Mouse (Mus musculus) kidney, adult 2 months (tissue): ENCODE data around the gene Snrnp27. TPM values are rescaled to one million over a fixed set of nuclear protein-coding genes. Genes with fewer than 3 reads are reported as not detected.
A peak's percentile ranks its signal among the peaks of the same experiment; 100 is the strongest.

Experiments used
- DNase-seq: peaks from one replicate; pipeline ENCODE4 v3.0.0; 2021
- H3K27ac ChIP-seq: fragments of 200-500 bp; 2 replicates; pipeline ENCODE4 v1.5.1; 2012; ENCODE audit warnings: low read depth, low read length, control low read depth, inconsistent platforms; ENCODE audit not compliant: insufficient read depth
- H3K27me3 ChIP-seq: fragments of 200-500 bp; replicated peaks from 2 replicates; pipeline ENCODE4 v1.6.1; 2012; ENCODE audit warnings: mild to moderate bottlenecking, moderate library complexity, low read length, inconsistent platforms; ENCODE audit not compliant: control insufficient read depth, insufficient read depth
- H3K36me3 ChIP-seq: fragments of 200-500 bp; 2 replicates; pipeline ENCODE4 v1.6.1; 2012; ENCODE audit warnings: mild to moderate bottlenecking, moderate library complexity, low read length, inconsistent platforms; ENCODE audit not compliant: control insufficient read depth, insufficient read depth
- H3K4me1 ChIP-seq: fragments of 200-500 bp; 2 replicates; pipeline ENCODE4 v1.6.1; 2011; ENCODE audit warnings: low read length; ENCODE audit not compliant: control insufficient read depth, insufficient read depth
- H3K4me3 ChIP-seq: fragments of 200-500 bp; 2 replicates; pipeline ENCODE4 v1.5.1; 2011; ENCODE audit warnings: mild to moderate bottlenecking, low read depth, low read length, control low read depth; ENCODE audit not compliant: insufficient read depth
- CTCF ChIP-seq: fragments of 200-500 bp; conservative IDR thresholded peaks from 2 replicates; pipeline ENCODE4 v1.5.1; 2011; ENCODE audit warnings: low read depth, mild to moderate bottlenecking, control low read depth, low read length, moderate library complexity, mixed read lengths; ENCODE audit not compliant: insufficient read depth, insufficient read length
- POLR2A ChIP-seq: fragments of 200-500 bp; IDR thresholded peaks from one replicate; pipeline ENCODE4 v1.6.1; 2011; ENCODE audit warnings: low read depth, low read length, control low read depth
- WGBS: fragments of 180-500 bp; shearing (Covaris S2); methylation state at CpG from one replicate; pipeline ENCODE4 v1.1.7; 2018; 5-methylcytosine and 5-hydroxymethylcytosine counted together
- polyA plus RNA-seq: library from polyadenylated mRNA; depleted of rRNA; stranded (reverse); fragments of >200 nt; gene quantifications from 2 replicates; pipeline ENCODE4 v1.2.3, GENCODE M21; 2012

The Snrnp27 gene
- polyA plus RNA-seq, 1 experiment: 21.0 TPM

DNA sequence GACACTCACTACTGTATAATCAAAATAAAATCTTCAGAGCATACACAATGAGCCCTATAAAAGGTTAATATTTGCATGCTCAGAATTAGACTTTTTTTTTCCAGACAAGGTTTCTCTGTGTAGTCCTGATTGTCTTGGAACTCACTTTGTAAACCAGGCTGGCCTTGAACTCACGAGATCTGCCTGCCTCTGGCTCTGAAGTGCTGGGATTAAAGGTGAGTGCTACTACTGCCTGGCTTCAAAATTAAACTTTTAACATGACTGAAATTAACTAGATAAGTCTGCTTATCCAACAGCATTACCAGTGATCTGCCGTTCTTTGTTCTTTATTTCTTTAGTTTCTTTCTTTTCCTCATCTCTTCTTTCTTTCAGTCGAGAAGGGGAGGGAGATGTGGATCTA lies 3.0 kb downstream of the Snrnp27 start:
- Histone ChIP-seq H3K4me3 (no peak overlapping the region), H3K4me1 (peaks cover 22% of the 10 kb centered on the region; the same call in 1 of the 2 replicates), H3K27me3 (no peaks in the 10 kb centered on the region), H3K27ac (no peak overlapping the region), H3K36me3 (peaks cover 5% of the 10 kb centered on the region; the same call in 1 of the 2 replicates)
- DNase-seq: no peak
- WGBS: 86% methylated on average over 3 of the region's 3 CpGs
- no peak for TF ChIP-seq POLR2A
- TF ChIP-seq CTCF: no peak

DNA sequence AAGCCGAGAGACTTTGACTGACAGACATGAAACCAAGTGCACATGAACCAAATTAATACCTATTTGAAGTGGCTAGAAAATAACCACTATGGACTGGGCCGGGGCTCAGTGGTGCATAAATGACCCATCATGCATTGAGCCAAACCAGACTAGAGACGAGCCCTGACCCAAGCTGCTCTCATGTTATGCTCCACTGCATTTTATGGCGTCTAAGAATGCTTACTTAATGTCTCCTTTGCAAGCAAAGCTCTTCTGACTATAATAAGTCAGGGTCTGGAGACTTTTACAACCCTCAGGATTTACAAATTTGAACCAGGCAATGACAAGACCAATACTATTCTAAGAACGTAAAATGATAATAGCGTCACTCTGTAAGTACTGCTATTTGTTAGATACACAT lies 6.0 kb downstream of the Snrnp27 start:
- TF ChIP-seq POLR2A: no peak
- H3K27ac ChIP-seq: peak overlapping the region; percentile 78; the same call in 1 of the 2 replicates
- no peak overlapping the region for H3K4me3 ChIP-seq
- 23% methylated on average over 6 of the region's 6 CpGs for WGBS
- H3K27me3 ChIP-seq: no peaks in the 10 kb centered on the region
- H3K4me1 ChIP-seq: peaks cover 18% of the 10 kb centered on the region; the same call in 1 of the 2 replicates
- DNase-seq: peak; percentile 85
- peaks cover 9% of the 10 kb centered on the region; the same call in 1 of the 2 replicates for H3K36me3 ChIP-seq

DNA sequence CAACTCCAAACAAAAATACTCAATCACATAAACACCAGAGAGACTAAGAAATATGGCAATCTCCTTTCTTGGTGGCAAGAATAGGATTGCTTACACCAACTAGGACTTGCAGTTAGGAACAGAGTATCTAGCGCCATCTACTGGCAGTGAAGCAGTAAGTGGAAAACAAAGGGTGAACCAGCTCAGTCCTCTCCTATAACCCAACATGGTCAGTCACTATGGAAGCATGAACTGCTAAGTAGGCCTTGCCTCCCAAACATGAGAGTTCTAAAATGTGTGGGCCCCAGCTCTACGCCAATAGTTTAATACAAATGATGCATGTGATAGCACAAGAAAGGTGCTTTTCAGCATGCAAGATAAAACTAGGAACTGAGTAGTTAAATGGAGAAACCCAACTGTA lies 13.4 kb downstream of the Snrnp27 start:
- H3K27me3 ChIP-seq: no peaks in the 10 kb centered on the region
- DNase-seq: peak; percentile 89
- peaks cover 9% of the 10 kb centered on the region; the same call in 1 of the 2 replicates for H3K4me1 ChIP-seq
- H3K36me3 ChIP-seq: peaks cover 4% of the 10 kb centered on the region
- WGBS: 19% methylated on average over 2 of the region's 2 CpGs
- TF ChIP-seq POLR2A: no peak
- TF ChIP-seq CTCF: peak; percentile 61
- H3K4me3 ChIP-seq: no peak overlapping the region
- H3K27ac ChIP-seq: no peak overlapping the region

DNA sequence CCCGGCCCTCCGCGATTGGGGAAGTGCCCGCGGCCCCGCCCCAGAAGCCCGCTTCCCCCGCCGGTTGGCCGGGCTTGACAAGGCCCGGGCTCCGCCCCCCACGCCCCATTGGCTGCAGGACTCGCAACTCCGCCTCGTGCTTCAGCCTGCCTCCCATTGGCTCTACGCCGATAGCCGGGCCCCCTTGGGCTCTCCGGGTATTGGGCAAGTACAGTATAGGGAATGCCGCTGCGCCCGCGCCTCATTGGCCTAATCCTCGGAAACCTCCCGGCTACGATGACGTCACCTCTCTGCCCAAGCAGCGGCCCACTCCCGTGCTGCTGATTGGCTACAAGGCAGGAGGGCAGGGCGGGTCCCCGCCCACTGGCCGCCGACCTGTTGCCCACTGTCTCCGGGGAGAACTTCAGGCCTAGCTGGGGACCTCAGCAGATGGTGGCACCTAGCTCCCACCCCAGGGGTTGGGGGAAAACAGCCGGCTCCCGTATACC lies 15.0 kb downstream of the Snrnp27 start:
- H3K36me3 ChIP-seq: peaks cover 2% of the 10 kb centered on the region
- no peak for TF ChIP-seq CTCF
- peak; percentile 69 for TF ChIP-seq POLR2A
- H3K27me3 ChIP-seq: no peaks in the 10 kb centered on the region
- peaks cover 16% of the 10 kb centered on the region; the same call in 1 of the 2 replicates for H3K4me1 ChIP-seq
- DNase-seq: peak; percentile 100
- 2% methylated on average over 37 of the region's 37 CpGs for WGBS
- peak overlapping the region; percentile 57 for H3K4me3 ChIP-seq
- peak overlapping the region; percentile 82 for H3K27ac ChIP-seq

DNA sequence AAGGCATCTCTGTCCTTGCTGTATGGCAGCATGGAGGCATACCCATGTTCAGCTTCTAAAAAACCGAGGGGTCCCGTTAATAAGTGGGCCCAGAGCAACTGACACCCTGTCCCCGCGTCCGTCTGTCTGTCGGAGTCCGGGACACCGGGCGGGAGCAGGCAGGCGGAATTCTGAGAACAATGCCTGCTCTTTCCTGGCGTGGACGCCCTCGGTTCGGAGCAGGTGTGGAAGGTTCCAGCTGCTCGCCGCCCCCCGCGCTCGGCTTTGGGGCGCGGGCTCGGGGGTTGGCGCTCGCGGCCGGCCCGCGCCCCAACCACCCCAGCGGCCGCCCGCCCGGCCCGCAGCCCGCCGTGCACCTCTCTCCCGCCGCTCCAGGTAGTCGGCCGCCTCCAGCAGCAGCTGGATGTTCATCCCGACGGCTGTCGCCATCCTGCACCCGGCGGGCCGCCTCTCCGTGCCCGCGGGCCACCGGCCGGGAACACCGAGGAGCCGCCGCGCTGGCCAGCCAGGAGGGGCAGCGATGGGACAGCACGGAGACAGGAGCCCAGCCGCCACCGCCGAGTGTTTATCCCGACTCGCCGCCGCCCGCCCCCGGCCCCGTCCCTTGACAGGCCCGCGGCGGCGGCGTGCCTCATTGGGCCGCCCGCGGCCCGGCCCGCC lies 15.6 kb downstream of the Snrnp27 start, which contains the start of gene Mxd1:
Mxd1 (minus strand) TSS at position 582 of the 660 bp plus-strand sequence.
- Histone ChIP-seq H3K36me3 (no peaks in the 10 kb centered on the region; the same call in 1 of the 2 replicates), H3K27me3 (no peaks in the 10 kb centered on the region), H3K27ac (peak within 1 kb of the TSS; percentile 82), H3K4me3 (peak within 1 kb of the TSS; percentile 86), H3K4me1 (peaks cover 16% of the 10 kb centered on the region; the same call in 1 of the 2 replicates)
- TF ChIP-seq CTCF (no peak), POLR2A (peak; percentile 38)
- WGBS: 1% methylated on average over 73 of the region's 76 CpGs
- peak; percentile 27 for DNase-seq

DNA sequence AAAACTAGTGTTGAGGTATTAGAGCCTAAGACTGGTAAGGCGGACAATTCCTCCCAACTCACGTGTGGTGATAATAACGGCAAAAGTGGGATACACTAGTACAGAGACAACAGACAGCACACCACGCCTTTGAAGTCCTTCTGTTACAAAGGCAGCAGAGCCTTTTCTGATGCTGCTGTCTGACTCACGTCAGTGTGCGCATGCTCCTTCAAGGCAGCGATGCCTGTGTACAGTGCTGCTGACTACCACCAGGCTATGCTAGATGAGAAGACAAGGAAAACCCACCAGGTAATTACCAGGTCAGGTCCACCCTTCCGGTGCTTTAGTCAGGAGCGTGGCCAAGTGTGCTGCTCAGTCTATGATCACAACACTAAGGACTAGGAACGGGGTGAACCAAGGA lies 17.3 kb downstream of the Snrnp27 start:
- H3K27me3 ChIP-seq: no peaks in the 10 kb centered on the region
- peaks cover 16% of the 10 kb centered on the region; the same call in 1 of the 2 replicates for H3K4me1 ChIP-seq
- H3K36me3 ChIP-seq: no peaks in the 10 kb centered on the region; the same call in 1 of the 2 replicates
- WGBS: 92% methylated on average over 10 of the region's 10 CpGs
- TF ChIP-seq CTCF: no peak
- H3K27ac ChIP-seq: no peak overlapping the region
- no peak for DNase-seq
- H3K4me3 ChIP-seq: no peak overlapping the region

DNA sequence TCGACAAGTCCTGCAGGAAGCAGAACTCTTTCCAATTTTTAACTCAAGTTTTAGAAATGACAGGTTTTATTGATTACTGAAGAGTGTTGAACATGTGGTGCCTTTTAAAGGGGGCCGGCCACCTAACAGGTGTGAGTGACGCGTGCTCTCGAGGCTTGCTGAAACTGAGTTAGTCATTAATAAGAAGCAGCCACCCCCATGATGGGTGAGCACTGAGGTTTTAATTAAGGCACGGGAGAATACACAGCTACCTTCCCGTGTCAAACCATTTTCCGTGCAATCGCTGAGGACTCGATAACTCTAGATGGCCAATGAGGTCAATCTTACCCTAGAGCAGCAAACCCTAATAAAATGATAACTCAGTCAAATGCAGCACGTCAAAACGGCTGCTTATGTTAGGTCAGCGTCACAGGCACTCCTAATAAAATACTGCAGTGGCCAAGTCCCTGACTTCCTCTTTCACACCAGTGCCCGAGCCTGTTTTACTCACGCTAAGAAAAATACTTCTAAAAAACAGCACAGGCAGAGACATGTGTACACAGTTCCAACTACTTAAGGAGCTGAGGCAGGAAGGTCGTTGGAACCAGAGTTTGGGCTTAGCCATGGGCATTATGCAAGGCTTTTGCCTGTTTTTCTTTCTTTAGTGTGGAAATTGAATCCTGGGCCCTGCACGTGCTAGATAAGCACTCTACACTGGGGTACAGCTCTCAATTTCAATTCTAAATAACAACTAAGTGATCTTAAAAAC lies 18.6 kb downstream of the Snrnp27 start:
- no peak overlapping the region for H3K4me3 ChIP-seq
- 0 out of 2 replicates have a peak, but pooled peaks cover 3% of the 10 kb centered on the region for H3K36me3 ChIP-seq
- 32% methylated on average over 17 of the region's 17 CpGs for WGBS
- H3K27me3 ChIP-seq: no peaks in the 10 kb centered on the region
- 0 out of 2 replicates have a peak overlapping the region, but pooled peaks have one; percentile 35 for H3K27ac ChIP-seq
- no peak for TF ChIP-seq POLR2A
- no peak for TF ChIP-seq CTCF
- H3K4me1 ChIP-seq: peaks cover 16% of the 10 kb centered on the region; the same call in 1 of the 2 replicates
- peak; percentile 66 for DNase-seq
